Mouse (Mus musculus) adrenal gland, adult 10 weeks (tissue): Measurements from ENCODE around the gene Sypl. TPM values are rescaled to one million over a fixed set of nuclear protein-coding genes. Genes with fewer than 3 reads are reported as not detected.

Experiments
- polyA plus RNA-seq: library from polyadenylated mRNA; stranded (reverse); fragments of 350-450 nt; fragmentation: Illumina TruSeq; extraction: RNeasy Lipid Tissue Mini Kit (QIAGEN cat#74804); gene quantifications from one replicate; pipeline ENCODE4 v1.2.3, GENCODE M21; 2014; ENCODE audit warnings: low read depth, low replicate concordance

The Sypl gene
- 298 TPM for polyA plus RNA-seq

DNA sequence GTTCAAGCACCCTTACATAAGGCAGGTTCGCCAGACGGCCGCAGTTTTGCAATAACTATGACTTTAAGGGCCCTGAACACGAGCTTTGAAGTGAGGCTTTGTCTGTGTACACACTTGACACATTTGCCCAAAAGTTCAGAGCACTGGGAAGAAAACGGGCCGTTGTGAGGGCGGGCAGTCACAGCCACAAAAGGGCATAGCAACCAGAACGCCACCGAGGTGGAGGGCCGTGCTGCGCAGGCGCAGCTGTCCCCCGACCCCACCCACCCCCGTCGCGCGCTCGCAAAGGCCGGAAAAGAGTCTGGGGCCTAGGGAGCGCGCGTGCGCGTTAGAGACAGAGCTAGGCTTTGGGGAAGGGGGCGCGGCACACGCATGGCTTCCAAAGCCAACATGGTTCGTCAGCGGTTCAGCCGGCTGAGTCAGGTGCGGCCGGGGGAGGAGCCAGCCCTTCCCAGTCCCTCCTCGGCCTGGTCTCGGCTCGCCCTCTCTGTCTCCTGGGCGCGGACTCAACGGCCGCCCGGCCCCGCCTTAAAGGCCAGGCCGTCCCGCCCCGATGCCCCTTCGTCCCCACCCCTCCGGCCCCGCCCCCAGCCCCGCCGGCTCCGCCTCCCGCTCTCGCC is at the start of gene Sypl:
Gene Sypl, plus strand, starts transcription at position 296 of the 620 bp plus-strand sequence.

Other genes starting within 250 kb of the Sypl start
- gene Nampt, start 134.3 kb upstream of the Sypl start, polyA plus RNA-seq = 459 TPM
- not detected for gene Cdhr3, start 139.0 kb downstream of the Sypl start, polyA plus RNA-seq
- 21.2 TPM for gene Atxn7l1, start 193.8 kb downstream of the Sypl start, polyA plus RNA-seq